Mouse (Mus musculus): ENCODE data around the gene 9330161L09Rik.

DNA sequence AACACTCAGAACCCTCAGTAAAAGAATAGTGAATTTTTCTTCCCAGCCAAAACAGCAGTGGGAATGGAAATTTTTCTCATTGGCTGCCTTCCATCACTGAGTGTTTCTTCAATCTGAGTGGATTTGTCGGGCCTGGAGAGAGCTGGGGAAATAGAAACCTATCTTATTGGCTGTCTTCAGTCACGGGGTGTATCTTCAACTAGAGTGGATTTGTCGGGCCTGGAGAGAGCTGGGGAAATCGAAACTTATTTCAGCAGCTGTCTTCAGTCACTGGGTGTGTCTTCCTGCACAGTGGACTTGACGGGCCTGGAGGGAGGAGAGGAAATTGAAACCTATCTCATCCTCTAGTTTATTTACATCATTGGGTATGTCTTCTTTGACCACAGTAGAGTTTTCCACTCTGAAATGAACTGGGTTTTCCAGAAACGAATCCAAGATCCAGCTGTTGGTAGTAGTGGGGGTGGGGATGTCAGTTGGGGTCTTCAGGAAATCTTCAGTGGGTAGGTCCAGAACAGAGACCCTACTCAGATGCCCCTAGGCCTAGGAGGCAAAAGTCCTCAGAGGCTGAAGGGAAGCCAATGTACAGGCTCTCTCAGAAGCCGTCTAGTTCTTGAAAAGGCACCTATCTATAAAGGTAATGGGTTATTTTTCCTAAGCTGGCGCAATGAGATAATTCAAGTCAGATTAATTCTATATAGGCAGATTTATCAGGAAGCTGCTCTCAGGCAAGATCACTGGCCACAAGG, 26.5 kb upstream of the 9330161L09Rik start, which contains the start of gene Ifi27:
- TF ChIP-seq POLR2A (IDR thresholded peaks at IDR 0.05; ENCODE audit: insufficient read depth, low read length) (no peak), CTCF (IDR thresholded peaks at IDR 0.05; ENCODE audit: low read depth, low read length) (no peak)
